Mouse (Mus musculus) kidney, embryonic 16.5 days (tissue): ENCODE data around the gene Gng12. TPM values are rescaled to one million over a fixed set of nuclear protein-coding genes. Genes with fewer than 3 reads are reported as not detected.
"Not testable (repeated sequence)": the region's sequence is repeated elsewhere in the genome, so short reads cannot be mapped to it uniquely, and the experiment has no call there.

Source experiments
- ATAC-seq: fragments of 200-750 bp; cut with Nextera tagmentation; 2 replicates; pipeline ENCODE4 v1.8.0; 2017; ENCODE audit warnings: moderate TSS enrichment; ENCODE audit not compliant: low FRiP score, low TSS enrichment
- H3K27ac ChIP-seq: fragments of 300-500 bp; sonication (generic); 2 replicates; pipeline ENCODE4 v1.5.1; 2014; ENCODE audit warnings: low read length
- H3K27me3 ChIP-seq: fragments of 300-500 bp; sonication (generic); 2 replicates; pipeline ENCODE4 v1.6.1; 2014; ENCODE audit warnings: low read length, control low read depth, mixed read lengths; ENCODE audit not compliant: insufficient read depth
- H3K36me3 ChIP-seq: fragments of 300-500 bp; sonication (generic); 2 replicates; pipeline ENCODE4 v1.6.1; 2014; ENCODE audit warnings: low read length, control low read depth, mixed read lengths; ENCODE audit not compliant: insufficient read depth
- H3K4me1 ChIP-seq: fragments of 300-500 bp; sonication (generic); 2 replicates; pipeline ENCODE4 v1.6.1; 2014; ENCODE audit warnings: low read length, control low read depth, mixed read lengths; ENCODE audit not compliant: insufficient read depth
- H3K4me2 ChIP-seq: fragments of 300-500 bp; sonication (generic); replicated peaks from 2 replicates; pipeline ENCODE4 v1.6.1; 2014; ENCODE audit warnings: low read depth, low read length
- H3K4me3 ChIP-seq: fragments of 300-500 bp; sonication (generic); 2 replicates; pipeline ENCODE4 v1.5.1; 2014; ENCODE audit warnings: mild to moderate bottlenecking, low read length
- H3K9ac ChIP-seq: fragments of 300-500 bp; sonication (generic); replicated peaks from 2 replicates; pipeline ENCODE4 v1.6.1; 2014; ENCODE audit warnings: low read length
- H3K9me3 ChIP-seq: fragments of 300-500 bp; sonication (generic); 2 replicates; pipeline ENCODE4 v1.6.1; 2016; ENCODE audit warnings: low read length, control low read depth
- WGBS: fragments of 180-500 bp; shearing (Covaris S2); extraction: QIAGEN DNeasy Blood & Tissue Kit; methylation state at CpG from one replicate; pipeline ENCODE4 v1.1.7; 2014; 5-methylcytosine and 5-hydroxymethylcytosine counted together
- polyA plus RNA-seq: library from polyadenylated mRNA; unstranded; fragments of >200 nt; fragmentation: Nextera tagmentation; extraction: Ambion mirVana; gene quantifications from 2 replicates; pipeline ENCODE4 v1.2.1, GENCODE M21; 2015

Gene Gng12
- polyA plus RNA-seq, 1 experiment from 2014 or later: 111 TPM

- WGBS: 100% methylated on average over 1 of the region's 1 CpGs
- peak; percentile 20; the same call in 1 of the 2 replicates for ATAC-seq
- H3K4me3 ChIP-seq: no peak overlapping the region
Observed at GRCm38 (mm10) chr6:67014679-67015075, 118.5 kb downstream of the Gng12 start.

GRCm38 (mm10) chr6:67015739-67016519, 119.7 kb downstream of the Gng12 start:
- Histone ChIP-seq H3K4me1 (peaks cover 27% of the 10 kb centered on the region), H3K27me3 (no peaks in the 10 kb centered on the region), H3K9me3 (no peaks in the 10 kb centered on the region), H3K36me3 (peaks cover 12% of the 10 kb centered on the region), H3K27ac (no peak overlapping the region), H3K4me3 (no peak overlapping the region), H3K9ac (no peak overlapping the region), H3K4me2 (no peak overlapping the region)
- 44% methylated on average over 8 of the region's 8 CpGs for WGBS
- ATAC-seq: no peak

More at GRCm38 (mm10) chr6:67014679-67015075, 118.5 kb downstream of the Gng12 start:
- H3K4me1 ChIP-seq: peaks cover 32% of the 10 kb centered on the region
- no peaks in the 10 kb centered on the region for H3K27me3 ChIP-seq
- no peaks in the 10 kb centered on the region for H3K9me3 ChIP-seq
- no peak overlapping the region for H3K9ac ChIP-seq
- peaks cover 12% of the 10 kb centered on the region for H3K36me3 ChIP-seq
- H3K27ac ChIP-seq: no peak overlapping the region
- no peak overlapping the region for H3K4me2 ChIP-seq

GRCm38 (mm10) chr6:67016520-67017111, 120.4 kb downstream of the Gng12 start:
- no peaks in the 10 kb centered on the region for H3K9me3 ChIP-seq
- ATAC-seq: no peak
- H3K27ac ChIP-seq: no peak overlapping the region
- H3K4me3 ChIP-seq: no peak overlapping the region
- peaks cover 12% of the 10 kb centered on the region for H3K36me3 ChIP-seq
- H3K4me1 ChIP-seq: peaks cover 27% of the 10 kb centered on the region
- no peak overlapping the region for H3K9ac ChIP-seq
- H3K4me2 ChIP-seq: no peak overlapping the region
- H3K27me3 ChIP-seq: no peaks in the 10 kb centered on the region
- WGBS: 53% methylated on average over 7 of the region's 7 CpGs

GRCm38 (mm10) chr6:67018365-67018764, 122.2 kb downstream of the Gng12 start:
- Histone ChIP-seq H3K4me1 (peaks cover 24% of the 10 kb centered on the region), H3K36me3 (peaks cover 12% of the 10 kb centered on the region), H3K4me2 (no peak overlapping the region), H3K27ac (no peak overlapping the region), H3K9ac (no peak overlapping the region), H3K27me3 (no peaks in the 10 kb centered on the region), H3K4me3 (no peak overlapping the region), H3K9me3 (no peaks in the 10 kb centered on the region)
- 78% methylated on average over 4 of the region's 4 CpGs for WGBS
- ATAC-seq: no peak

- not testable (repeated sequence) for ATAC-seq, H3K9me3 ChIP-seq, H3K4me2 ChIP-seq, H3K27me3 ChIP-seq, H3K9ac ChIP-seq, H3K4me3 ChIP-seq, H3K27ac ChIP-seq
- 92% methylated on average over 7 of the region's 7 CpGs for WGBS
- Histone ChIP-seq H3K36me3 (peaks cover 12% of the 10 kb centered on the region), H3K4me1 (peaks cover 18% of the 10 kb centered on the region)
Observed at GRCm38 (mm10) chr6:67019001-67019400, 122.8 kb downstream of the Gng12 start.

GRCm38 (mm10) chr6:67021308-67021707, 125.1 kb downstream of the Gng12 start:
- no peaks in the 10 kb centered on the region for H3K27me3 ChIP-seq
- no peaks in the 10 kb centered on the region for H3K9me3 ChIP-seq
- H3K9ac ChIP-seq: no peak overlapping the region
- 86% methylated on average over 5 of the region's 5 CpGs for WGBS
- no peak for ATAC-seq
- no peak overlapping the region for H3K4me2 ChIP-seq
- H3K27ac ChIP-seq: no peak overlapping the region
- H3K4me1 ChIP-seq: 0 out of 2 replicates have a peak, but pooled peaks cover 5% of the 10 kb centered on the region
- H3K36me3 ChIP-seq: peaks cover 12% of the 10 kb centered on the region
- H3K4me3 ChIP-seq: no peak overlapping the region

- Histone ChIP-seq H3K4me3 (no peak overlapping the region), H3K36me3 (no peaks in the 10 kb centered on the region), H3K4me2 (no peak overlapping the region), H3K9me3 (no peaks in the 10 kb centered on the region), H3K27me3 (no peaks in the 10 kb centered on the region), H3K4me1 (no peaks in the 10 kb centered on the region), H3K27ac (no peak overlapping the region), H3K9ac (no peak overlapping the region)
- no peak for ATAC-seq
- WGBS: 69% methylated on average over 4 of the region's 4 CpGs
Observed at GRCm38 (mm10) chr6:67023729-67024128, 127.5 kb downstream of the Gng12 start.

GRCm38 (mm10) chr6:67026661-67027060, 130.5 kb downstream of the Gng12 start:
- H3K4me2 ChIP-seq: no peak overlapping the region

GRCm38 (mm10) chr6:67027438-67028142, 131.4 kb downstream of the Gng12 start:
- Histone ChIP-seq H3K27me3 (no peaks in the 10 kb centered on the region), H3K4me1 (peaks cover 5% of the 10 kb centered on the region; the same call in 1 of the 2 replicates), H3K36me3 (no peaks in the 10 kb centered on the region), H3K4me3 (no peak overlapping the region), H3K9me3 (no peaks in the 10 kb centered on the region), H3K9ac (no peak overlapping the region), H3K4me2 (no peak overlapping the region), H3K27ac (no peak overlapping the region)
- WGBS: 71% methylated on average over 9 of the region's 9 CpGs
- no peak for ATAC-seq

More at GRCm38 (mm10) chr6:67026661-67027060, 130.5 kb downstream of the Gng12 start:
- ATAC-seq: no peak
- no peaks in the 10 kb centered on the region for H3K36me3 ChIP-seq
- no peaks in the 10 kb centered on the region for H3K27me3 ChIP-seq
- no peak overlapping the region for H3K9ac ChIP-seq
- peaks cover 5% of the 10 kb centered on the region; the same call in 1 of the 2 replicates for H3K4me1 ChIP-seq
- no peaks in the 10 kb centered on the region for H3K9me3 ChIP-seq
- no peak overlapping the region for H3K4me3 ChIP-seq
- no peak overlapping the region for H3K27ac ChIP-seq
- 68% methylated on average over 3 of the region's 3 CpGs for WGBS
